Comparison of ENCODE assay signal across 8 mouse cellular contexts in genomic region chr14:25585545-25586301, GRCm38 (mm10).
A peak's percentile ranks its signal among the peaks of the same experiment; 100 is the strongest.
DNase-seq lines count a peak whose midpoint lies in the region; ATAC-seq and TF ChIP-seq lines count a peak whose summit lies in the region.

No protein-coding gene starts in this region.

- peak overlapping the region; percentile 86 for H3K27ac ChIP-seq in lung, embryonic 16.5 days (ENCODE audit: low read length)
- no peak overlapping the region for H3K27ac ChIP-seq in lung, postnatal 0 days (ENCODE audit: low read length)
- H3K27ac ChIP-seq in embryonic facial prominence, embryonic 10.5 days (replicated peaks): peak overlapping the region; percentile 97
- peak overlapping the region; percentile 94 for H3K27ac ChIP-seq in limb, embryonic 10.5 days

- peak; percentile 43 for ATAC-seq in lung, embryonic 16.5 days (ENCODE audit: low read depth)
- ATAC-seq in lung, postnatal 0 days: no peak

- no peaks in the 10 kb centered on the region for H3K27me3 ChIP-seq in lung, embryonic 16.5 days (ENCODE audit: control insufficient read depth, insufficient read depth, low read depth, low read length)
- H3K27me3 ChIP-seq in lung, postnatal 0 days (replicated peaks; ENCODE audit: insufficient read depth, low read length): no peaks in the 10 kb centered on the region
- no peaks in the 10 kb centered on the region for H3K27me3 ChIP-seq in embryonic facial prominence, embryonic 10.5 days (replicated peaks; ENCODE audit: low read depth, poor library complexity, severe bottlenecking)
- H3K27me3 ChIP-seq in limb, embryonic 10.5 days (ENCODE audit: low read depth, poor library complexity, severe bottlenecking): no peaks in the 10 kb centered on the region

- H3K4me3 ChIP-seq in lung, embryonic 16.5 days (ENCODE audit: low read length): no peak overlapping the region
- H3K4me3 ChIP-seq in lung, postnatal 0 days (ENCODE audit: low read depth, low read length): no peak overlapping the region
- peak overlapping the region; percentile 26 for H3K4me3 ChIP-seq in embryonic facial prominence, embryonic 10.5 days
- no peak overlapping the region for H3K4me3 ChIP-seq in limb, embryonic 10.5 days

- TF ChIP-seq CTCF in lung, postnatal 0 days (IDR thresholded peaks at IDR 0.05): no peak

- 33% methylated on average over 21 of the region's 21 CpGs for WGBS in lung, embryonic 16.5 days
- WGBS in lung, postnatal 0 days: 51% methylated on average over 17 of the region's 21 CpGs
- 29% methylated on average over 21 of the region's 21 CpGs for WGBS in embryonic facial prominence, embryonic 10.5 days
- WGBS in limb, embryonic 10.5 days: 34% methylated on average over 21 of the region's 21 CpGs

- H3K36me3 ChIP-seq in lung, embryonic 16.5 days (ENCODE audit: control insufficient read depth, insufficient read depth, low read length): peaks cover 8% of the 10 kb centered on the region
- H3K36me3 ChIP-seq in lung, postnatal 0 days (ENCODE audit: insufficient read depth, low read length): peaks cover 18% of the 10 kb centered on the region; the same call in 1 of the 2 replicates
- H3K36me3 ChIP-seq in embryonic facial prominence, embryonic 10.5 days (replicated peaks): peaks cover 58% of the 10 kb centered on the region
- peaks cover 68% of the 10 kb centered on the region for H3K36me3 ChIP-seq in limb, embryonic 10.5 days

- no peak for TF ChIP-seq EP300 in lung, postnatal 0 days (IDR thresholded peaks at IDR 0.05)

- no peaks in the 10 kb centered on the region for H3K9me3 ChIP-seq in lung, embryonic 16.5 days (ENCODE audit: control insufficient read depth, low read length)
- H3K9me3 ChIP-seq in lung, postnatal 0 days (ENCODE audit: low read length): no peaks in the 10 kb centered on the region
- H3K9me3 ChIP-seq in embryonic facial prominence, embryonic 10.5 days: no peaks in the 10 kb centered on the region
- no peaks in the 10 kb centered on the region for H3K9me3 ChIP-seq in limb, embryonic 10.5 days (replicated peaks)

- DNase-seq in lung, postnatal 0 days (ENCODE audit: low spot score): no peak
- peak; percentile 89 for DNase-seq in embryonic facial prominence, embryonic 10.5 days (ENCODE audit: low spot score)
- DNase-seq in heart, postnatal 10 days: peak; percentile 79 to 80
- peak; percentile 81 for DNase-seq in limb, embryonic 10.5 days (ENCODE audit: low spot score)
- DNase-seq in ovary, postnatal 36 days (ENCODE audit: low spot score): peak; percentile 71
- no peak for DNase-seq in urinary bladder, adult 2 months (ENCODE audit: low spot score)
- no peak for DNase-seq in lung, postnatal 36 days

- intact Hi-C loops in heart, postnatal 10 days (cut with DNase I): loop anchor here (2.0 kb wide), 1 partner anchor 43 kb away; no protein-coding TSS in a partner anchor

- H3K9ac ChIP-seq in lung, embryonic 16.5 days (ENCODE audit: low read length): peak overlapping the region; percentile 54
- H3K9ac ChIP-seq in lung, postnatal 0 days (replicated peaks; ENCODE audit: low read depth): no peak overlapping the region

- H3K4me1 ChIP-seq in lung, embryonic 16.5 days (replicated peaks; ENCODE audit: control insufficient read depth, insufficient read depth, low read length): peaks cover 41% of the 10 kb centered on the region
- H3K4me1 ChIP-seq in lung, postnatal 0 days (ENCODE audit: insufficient read depth, low read depth, low read length): peaks cover 17% of the 10 kb centered on the region
- H3K4me1 ChIP-seq in embryonic facial prominence, embryonic 10.5 days: peaks cover 70% of the 10 kb centered on the region
- peaks cover 68% of the 10 kb centered on the region for H3K4me1 ChIP-seq in limb, embryonic 10.5 days

- no peak overlapping the region for H3K4me2 ChIP-seq in lung, embryonic 16.5 days (ENCODE audit: low read depth, low read length)
- no peak overlapping the region for H3K4me2 ChIP-seq in lung, postnatal 0 days (replicated peaks; ENCODE audit: low read depth, low read length)

Comparison
In these comparisons a context has a peak if more than half of its experiments do, and no peak if none do; other contexts are left out.
1. DNase-seq: peak in embryonic facial prominence, embryonic 10.5 days (single experiment), heart, postnatal 10 days (2 of 2), limb, embryonic 10.5 days (single experiment) and ovary, postnatal 36 days (single experiment); none in lung, postnatal 0 days (single experiment), urinary bladder, adult 2 months (single experiment) and lung, postnatal 36 days (single experiment).